Mouse (Mus musculus) adrenal gland, postnatal 25 days (tissue): ENCODE results near the gene Kxd1. TPM values are rescaled to one million over a fixed set of nuclear protein-coding genes. Genes with fewer than 3 reads are reported as not detected.

ENCODE experiments used
- DNase-seq: peaks from one replicate; pipeline ENCODE4 v3.0.0; 2021; ENCODE audit warnings: mixed read lengths
- total RNA-seq: library from RNA; stranded (reverse); gene quantifications from 2 replicates; pipeline ENCODE4 v1.2.3, GENCODE M21; 2021

The Kxd1 gene
- total RNA-seq, 1 experiment from 2014 or later: 85.4 TPM

DNA sequence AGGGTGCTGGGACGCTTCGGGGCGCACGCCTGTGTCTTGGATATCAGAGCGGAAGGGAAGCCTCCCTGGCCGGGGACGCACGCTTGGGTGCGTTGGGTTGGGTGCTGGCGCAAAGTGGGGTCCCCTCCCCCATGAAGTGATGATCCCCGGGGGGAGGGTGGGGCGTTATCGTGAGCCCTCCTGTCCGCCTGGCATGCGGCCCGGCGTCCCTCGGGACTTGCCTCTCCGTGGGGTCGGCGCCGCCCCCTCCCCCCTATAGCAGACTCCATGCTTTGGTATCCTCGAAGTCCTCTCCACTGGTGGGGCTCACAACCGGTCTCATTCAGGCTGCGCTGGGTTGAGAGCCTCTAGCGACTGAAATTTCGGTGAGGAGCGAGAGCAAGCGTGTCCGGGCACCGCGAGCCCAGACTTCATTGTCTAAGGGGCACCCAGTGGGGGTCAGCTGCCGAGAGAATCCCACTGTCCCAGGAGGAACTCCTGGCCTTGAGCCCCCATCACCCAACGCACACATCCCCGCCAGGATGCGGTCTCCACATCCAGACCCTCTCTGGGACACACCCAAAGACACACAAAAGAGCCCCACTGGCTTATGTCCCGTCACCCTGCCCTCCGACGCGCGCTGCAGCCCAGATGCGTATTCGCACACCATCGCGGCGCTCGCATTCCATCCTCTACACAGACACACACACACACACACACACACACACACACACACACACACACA, 33.9 kb downstream of the Kxd1 start:
- DNase-seq: no peak

DNA sequence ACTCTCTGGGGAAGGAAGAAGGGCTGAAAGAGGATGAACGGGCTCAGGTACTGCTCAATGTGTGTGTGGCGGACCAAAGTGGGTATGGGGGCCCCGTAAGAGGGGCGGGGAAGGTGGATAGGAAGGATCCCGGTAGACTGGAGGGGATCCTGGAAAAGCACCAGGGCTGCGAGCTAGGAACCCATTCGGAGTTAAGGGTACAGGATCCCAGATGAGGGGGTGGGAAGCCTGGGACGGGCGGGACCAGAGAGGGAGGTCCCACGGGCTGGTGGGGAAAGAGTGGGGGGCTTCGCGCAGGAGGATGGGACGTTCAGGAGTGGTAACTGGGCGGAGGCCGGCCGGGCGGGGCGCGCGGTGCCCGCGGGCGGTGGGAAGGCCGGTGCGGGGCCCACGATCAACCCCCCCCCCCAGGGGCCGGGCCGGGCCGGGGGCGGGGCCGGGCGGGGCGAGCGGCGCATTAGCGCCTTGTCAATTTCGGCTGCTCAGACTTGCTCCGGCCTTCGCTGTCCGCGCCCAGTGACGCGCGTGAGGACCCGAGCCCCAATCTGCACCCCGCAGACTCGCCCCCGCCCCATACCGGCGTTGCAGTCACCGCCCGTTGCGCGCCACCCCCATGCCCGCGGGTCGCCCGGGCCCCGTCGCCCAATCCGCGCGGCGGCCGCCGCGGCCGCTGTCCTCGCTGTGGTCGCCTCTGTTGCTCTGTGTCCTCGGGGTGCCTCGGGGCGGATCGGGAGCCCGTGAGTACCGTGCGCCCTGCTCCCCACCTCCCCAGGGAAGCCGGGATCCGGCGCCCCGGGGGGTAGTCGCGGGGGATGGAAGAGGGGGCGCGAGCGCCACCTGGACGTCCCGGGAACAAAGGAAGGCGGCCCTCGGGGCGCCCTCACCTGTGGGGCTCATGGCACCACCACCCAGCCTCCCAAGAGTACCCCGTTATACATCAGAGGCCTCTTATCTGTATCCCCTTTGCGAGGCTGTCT, 34.8 kb downstream of the Kxd1 start, which contains the start of gene Crlf1:
Crlf1 (plus strand) TSS at position 495 of the 977 bp plus-strand sequence.
- no peak for DNase-seq

DNA sequence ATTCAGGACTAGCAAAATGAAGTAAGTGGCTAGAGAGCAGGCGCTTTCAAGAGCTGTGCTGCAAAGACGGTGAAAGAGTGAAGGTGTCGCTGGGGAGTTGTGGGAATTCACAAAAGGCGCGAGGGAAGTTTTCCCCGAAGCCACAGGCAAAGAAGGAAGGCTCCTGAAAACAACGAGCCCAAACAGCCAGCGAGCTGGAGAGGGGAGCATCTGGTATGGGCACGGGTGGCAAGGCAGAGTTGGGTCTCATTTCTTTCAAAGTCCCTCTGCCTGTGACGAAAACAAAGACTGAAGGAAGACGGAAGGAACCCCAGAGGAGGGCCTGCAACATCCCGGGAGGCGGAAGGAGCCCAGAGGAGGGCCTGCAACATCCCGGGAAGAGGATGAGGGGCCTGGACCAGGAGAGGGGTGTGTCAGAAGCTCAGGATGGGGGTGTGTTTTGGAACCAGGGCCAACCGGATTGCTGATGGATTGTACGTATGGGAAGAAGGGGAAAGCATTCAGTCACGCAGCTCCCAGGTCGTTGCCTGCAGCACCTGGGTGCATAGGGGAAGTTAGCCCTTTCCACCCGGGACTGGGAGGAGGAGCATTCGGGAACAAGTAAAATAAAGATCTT, 36.8 kb downstream of the Kxd1 start:
- DNase-seq: no peak

DNA sequence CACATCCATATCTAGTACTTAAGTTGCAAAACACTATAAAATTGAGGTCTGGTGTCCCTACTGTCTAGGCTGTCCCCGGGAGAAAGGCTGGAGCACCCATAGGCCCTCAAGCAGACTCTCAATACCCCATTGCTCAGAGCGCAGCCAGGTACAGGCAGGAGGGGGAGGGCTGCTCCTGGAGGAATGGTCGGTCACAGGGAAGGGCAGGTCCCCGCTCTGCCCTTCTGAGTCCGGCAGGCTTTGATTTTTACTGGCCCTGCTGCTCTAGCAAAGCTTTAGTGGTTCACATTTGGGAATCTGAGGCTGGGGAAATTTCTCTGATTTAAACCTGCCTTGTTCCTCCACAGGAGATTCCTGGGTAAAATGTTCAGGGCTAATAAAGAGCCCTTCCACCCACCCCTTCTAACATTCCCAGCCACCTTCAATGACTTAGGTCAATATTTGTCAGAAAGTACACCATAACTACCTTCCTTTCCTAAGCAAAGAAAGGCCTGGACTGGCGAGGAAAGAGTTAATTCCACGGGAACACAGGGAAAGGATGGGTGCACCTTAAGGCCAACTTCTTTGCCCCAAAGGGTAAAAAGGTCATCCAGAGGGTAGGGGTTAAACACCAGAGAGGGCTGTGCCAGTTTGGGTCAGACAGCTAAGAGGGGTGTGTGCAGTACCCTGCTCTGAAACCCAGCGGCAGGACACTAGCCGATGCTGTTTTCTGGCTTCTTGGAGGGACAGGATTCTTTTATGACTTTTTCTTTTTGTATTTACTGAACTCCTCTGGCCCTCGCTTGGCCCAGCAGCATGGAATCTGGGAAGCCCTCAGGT, 37.5 kb downstream of the Kxd1 start:
- DNase-seq: no peak

DNA sequence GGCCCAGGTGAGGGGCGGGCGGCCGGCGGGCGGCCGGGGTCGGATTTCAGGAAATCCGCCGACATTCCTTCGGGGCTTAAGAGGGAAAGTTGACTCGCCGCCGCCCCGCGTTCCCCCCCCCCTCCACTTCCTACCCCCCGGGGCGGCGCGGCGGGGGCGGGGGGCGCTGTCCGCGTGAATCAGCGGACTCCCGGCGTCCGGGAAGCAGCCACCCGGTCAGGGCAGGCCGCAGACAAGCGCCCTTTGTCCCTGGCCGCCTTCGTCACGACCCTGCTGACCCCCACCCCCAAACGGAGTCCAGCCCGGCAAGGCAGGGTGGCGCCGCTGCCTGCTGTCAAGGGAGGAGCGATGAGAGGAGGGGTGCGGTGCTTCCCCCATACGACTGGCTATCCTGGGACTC, 38.2 kb downstream of the Kxd1 start:
- peak; percentile 22 for DNase-seq

DNA sequence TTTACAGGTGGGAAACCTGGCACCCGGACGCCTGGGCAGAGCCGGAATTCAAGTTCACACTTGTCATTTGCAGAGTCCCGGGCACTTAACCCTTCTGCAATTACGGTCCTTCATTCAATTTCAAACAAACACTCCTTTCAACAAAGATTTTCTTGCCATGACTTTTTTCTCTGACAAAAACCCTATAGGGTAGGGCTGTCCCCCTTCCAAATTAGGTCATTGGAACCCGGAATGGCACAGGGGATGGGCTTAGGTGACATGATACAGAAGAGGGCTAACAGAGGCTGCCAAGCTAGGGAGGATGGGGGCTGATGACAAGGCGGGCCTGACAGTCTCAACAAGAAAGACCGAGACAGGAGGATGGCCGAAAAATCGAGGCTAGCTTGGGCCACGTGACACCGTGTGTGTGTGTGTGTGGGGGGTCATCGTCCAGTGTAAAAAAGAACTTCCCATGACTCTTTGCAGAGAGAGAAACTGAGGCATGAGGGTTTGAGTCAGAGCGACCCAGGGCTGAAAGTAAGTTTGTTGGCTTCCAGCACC, 38.8 kb downstream of the Kxd1 start:
- DNase-seq: no peak

DNA sequence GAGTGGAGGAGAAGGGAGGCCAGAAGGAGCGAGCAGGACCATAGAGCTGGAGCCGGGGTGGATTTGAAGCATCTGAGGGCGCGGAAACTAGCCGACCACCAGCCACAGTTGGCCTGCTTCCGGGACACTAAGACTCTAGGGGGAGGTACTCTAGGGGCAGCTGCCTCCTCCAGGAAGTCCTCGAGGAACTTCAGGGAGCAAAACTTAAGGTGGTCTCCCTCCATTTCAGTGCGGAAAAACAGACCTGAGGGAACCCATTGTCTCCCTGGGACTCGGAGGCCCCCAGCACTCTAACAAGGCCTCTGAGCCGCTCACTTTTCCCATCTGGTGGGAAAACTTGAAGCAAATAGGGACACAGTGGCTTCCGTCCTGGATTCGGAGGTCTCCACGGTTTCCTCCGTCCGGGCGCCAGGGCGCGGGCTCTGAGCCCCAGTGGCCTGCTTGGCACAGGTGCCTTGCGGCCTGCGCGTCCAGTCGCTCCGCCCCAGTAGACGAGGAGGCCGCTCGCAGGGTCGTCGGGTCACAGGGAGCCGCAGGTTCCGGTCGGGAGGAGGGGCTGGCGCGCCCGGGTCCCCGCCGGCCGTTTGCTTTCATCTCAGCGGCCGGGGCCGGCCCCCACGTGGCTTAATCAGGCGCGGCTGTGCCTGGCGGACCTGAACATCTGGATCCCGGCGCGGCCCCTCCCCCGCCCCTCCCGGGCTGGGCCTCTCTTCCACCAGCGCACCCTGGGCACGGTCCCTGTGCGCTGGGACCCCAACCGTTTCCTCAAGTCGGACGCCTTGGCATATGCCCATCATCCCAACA, 39.6 kb downstream of the Kxd1 start:
- DNase-seq: peak; percentile 30

DNA sequence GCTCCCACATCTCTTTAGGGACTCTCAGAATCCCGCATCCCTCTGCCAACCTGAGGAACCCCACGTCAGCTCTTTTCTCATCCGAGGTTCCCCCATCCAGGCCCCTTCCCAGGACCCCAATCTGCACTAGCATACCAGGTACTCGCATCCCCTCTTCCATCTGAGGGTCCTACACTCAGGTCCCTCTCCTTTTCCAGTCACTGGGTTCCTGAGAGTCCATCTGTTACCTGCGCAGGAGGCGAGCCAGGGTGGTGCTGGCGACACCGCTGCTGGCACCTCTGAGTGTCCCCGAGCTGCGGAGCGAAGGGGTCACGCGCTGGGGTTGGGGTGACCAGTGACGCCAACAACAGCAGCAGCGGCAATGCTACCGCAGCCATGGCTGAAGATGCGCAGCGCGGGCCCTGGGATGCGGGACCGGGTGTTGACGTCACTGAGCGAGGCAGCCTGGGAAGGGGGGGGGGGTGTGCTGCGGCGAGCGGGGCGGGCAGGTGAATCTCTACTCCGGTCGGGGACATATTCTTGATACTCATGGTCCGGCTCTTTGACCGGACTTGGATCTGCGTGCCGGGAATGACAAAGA, 40.7 kb downstream of the Kxd1 start, which contains the start of gene Tmem59l:
Tmem59l (minus strand) TSS at position 418 of the 580 bp plus-strand sequence.
- no peak for DNase-seq

DNA sequence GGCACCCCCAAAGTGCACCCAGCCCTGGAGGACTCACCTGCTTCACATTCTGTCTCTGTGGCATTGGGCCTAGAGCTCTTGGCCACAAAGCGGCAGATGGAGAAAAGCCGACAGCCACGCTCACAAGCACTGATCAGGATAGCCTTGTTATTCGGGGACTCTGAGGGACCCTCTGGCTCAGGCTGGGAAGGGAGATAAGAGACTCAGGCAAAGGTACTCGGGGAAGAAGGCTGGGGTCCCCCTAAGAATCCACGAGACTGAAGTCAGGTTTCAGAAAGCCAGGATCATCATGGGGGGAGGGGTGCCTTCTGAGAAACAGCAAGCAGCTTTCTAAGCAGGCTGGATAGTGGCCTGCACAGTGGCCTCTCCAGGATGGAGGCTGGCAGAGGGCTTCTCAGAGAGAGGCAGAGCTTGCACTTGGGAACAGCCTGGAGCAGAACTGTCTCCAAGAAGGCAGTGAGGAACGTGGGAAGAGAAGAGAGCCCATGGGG, 41.5 kb downstream of the Kxd1 start:
- no peak for DNase-seq

DNA sequence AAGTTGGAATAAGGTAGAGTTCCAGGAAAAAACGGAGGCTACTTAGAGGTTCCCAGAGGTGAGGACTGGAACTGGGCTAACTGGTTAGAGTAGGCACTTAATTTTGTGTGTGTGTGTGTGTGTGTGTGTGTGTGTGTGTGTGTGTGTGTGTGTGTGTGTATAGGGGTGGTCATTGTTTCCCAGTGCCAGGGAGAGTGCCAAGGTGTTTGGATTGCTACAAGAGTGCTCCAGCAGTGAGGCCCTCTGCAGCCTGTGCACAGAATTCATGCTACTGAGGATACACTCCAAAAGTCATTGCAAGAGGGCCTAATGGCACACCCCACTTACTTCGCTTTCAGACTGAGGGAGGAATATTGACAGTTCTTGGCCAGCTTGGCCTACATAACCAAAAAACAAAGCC, 44.8 kb downstream of the Kxd1 start:
- no peak for DNase-seq

DNA sequence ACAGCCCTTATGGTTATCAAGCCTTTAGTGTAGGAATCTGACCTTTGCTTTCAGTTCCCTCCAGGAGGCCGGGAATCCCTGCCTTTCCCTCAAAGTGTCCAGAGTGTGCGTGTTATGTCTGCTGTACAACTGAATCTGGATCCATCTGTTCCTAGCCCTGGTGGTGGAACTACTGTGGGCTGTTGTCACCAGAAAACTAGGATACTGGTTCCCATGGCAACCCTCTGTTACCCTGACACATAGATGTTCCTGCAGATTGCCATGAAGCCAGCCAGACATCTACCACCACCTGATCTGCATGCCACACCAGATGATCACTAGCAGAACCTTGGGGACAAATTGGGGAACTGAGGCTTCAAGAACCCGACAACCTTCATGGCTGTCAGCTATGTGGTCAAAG, 45.8 kb downstream of the Kxd1 start:
- DNase-seq: no peak

DNA sequence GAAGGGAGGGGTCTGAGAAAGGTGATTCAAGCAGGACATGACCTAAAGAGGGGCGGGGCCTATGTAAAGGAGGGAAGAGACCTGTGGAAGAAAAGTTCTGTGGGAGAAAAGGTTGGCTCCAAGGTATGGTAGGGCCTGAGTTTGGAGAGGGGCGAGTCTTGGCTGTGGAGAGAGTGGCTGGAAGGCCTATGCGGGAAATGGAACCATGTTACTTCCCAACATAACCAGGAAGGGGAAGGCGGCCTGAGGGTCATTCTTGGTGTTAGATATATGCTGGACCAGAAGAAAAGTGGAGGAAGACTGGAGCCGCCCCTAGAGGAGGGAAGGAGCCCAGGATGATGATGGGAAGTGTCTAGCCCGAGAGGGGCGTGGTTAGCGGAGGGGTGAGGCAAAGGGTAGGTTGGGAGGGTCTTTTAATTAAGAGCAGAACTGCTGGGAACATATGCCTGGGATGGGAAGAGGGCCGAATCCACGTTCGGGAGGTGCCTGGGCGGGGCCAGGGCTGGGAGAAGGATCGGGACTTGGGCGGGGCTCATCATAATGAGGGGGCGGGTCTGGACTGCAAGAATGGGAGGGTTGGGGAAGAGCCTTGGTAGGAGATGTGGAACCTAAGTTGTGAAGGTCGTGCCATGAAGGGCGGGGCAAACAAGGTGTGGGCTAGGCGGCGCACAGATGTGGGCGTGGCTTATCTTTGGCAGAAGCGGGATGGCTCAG, 50.3 kb downstream of the Kxd1 start:
- no peak for DNase-seq

DNA sequence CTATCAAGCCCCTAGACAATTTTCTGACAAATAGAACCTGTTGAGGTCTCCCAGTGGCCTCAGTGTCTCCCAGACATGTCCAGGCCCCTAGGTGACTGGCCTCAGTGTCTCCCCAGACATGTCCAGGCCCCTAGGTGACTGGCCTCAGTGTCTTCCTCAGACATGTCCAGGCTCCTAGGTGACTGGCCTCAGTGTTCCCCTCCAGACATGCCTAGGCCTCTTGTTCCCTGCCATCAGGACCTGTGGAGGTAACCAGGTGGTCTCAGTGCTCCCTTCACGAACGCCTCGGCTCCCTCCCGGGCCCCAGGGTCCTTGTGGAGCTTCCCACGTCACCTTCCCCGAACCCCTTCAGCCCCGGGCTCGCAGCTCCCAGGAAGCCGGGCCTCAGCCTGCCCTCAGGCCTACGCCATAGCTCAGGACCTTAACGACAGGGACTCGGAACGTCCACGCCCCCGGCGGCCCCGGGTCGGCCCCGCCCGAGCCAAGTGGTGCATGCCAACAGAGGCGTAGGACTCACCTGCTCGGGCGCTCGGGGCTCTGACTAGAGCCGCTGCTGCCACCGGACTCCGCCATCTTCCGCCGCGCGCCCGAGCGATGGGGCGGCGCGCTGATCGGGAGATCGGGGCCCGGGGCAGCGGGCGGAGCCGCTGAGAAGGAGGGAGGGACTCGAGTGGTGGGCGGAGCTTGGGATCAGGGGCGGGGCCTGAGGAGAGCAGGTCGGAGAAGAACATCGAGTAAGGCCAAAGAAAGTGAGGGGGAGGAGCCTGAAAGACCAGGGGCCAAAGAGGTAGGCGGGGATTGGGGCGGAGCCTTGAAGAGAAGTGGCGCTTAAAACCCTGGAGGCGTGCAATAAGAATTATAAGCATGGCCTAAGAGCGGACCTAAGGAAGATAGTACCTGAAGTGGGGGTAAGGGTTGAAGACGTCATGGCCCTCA, 51.2 kb downstream of the Kxd1 start, which contains the start of gene Klhl26:
Klhl26 (minus strand) TSS at position 636 of the 936 bp plus-strand sequence.
- peak; percentile 96 for DNase-seq

DNA sequence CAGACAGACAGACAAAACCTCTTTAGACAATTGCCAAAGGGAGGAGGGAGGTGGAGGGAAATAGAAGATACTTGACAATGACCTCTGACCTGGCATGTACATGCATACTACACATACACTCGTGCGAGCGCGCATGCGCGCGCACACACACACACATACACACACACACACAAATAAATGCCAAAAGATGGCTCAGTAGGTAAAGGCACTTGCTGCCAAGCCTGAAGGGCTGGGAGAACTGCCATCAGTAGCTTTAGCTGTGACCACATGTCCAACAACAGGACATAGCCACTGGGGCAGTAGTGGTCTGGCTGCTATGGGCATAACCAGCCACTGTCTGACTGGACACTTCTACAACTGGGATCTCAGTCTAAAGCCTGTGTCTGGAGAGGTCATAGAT, 55.9 kb downstream of the Kxd1 start:
- DNase-seq: no peak

DNA sequence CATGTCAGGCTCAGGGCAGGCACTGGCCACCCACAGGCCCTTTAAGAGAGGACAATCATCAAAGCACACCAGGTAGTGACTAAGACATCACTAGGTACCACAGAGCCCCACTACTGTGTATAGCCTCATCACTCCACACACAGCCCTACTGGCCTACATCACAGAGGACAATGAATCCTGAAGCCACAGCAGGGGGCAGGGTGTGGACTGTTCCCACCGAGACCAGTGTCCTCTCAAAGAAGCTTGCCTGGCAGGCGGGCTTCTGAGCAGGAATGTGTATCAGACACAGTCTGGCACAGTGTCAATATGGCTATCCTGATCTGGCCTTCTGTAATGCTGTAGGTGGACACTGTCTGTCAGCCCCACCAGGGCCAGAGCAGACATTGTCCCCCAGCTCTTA, 57.8 kb downstream of the Kxd1 start:
- no peak for DNase-seq

DNA sequence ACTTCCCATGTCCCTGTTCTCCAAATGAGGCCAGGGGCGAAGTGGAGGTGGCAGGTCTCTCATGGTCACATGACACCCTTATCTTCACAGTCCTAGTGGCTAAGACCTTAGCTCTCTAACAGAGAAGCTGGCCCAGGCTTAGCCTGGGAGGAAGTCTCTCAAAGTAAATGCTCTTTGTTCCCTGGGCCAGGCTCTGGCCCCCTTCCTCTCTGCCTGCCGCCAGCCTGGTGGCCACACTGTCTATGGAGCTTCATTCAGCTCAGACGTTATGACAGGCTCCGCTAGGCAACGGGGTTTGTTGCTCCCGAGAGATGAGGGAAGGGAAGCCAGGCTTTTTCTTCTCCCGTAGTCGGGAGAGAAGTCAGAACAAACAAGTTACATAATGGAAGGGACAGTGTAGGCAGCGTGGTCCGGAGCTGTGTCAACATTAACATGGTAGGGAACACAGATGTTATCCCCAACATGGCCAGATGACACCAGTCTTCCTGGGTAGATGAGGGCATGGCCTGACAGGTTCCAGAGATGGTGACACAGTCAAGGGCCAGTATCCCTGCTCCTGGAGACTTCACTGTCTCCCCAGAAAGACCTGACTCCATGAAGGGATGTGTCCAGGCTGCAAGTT, 58.4 kb downstream of the Kxd1 start:
- no peak for DNase-seq

DNA sequence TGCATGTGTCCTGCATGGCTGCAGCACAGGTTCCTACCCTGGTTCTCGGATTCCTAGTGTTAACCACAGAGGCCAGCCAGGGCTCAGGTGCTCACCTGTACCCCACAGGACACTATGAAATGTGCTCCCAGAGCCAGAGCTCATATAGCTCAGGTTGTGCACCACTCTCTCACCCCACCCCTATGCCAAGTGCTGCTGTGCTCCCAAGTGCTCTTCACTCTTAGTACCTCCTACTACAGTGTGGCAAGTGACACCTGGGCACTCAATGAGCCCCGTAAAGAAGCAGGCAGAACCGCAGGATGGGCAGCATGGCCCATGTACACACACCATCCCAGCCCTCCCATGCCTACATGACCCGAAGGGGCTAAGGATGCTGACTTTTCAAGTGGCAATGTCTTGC, 59.0 kb downstream of the Kxd1 start:
- DNase-seq: no peak

DNA sequence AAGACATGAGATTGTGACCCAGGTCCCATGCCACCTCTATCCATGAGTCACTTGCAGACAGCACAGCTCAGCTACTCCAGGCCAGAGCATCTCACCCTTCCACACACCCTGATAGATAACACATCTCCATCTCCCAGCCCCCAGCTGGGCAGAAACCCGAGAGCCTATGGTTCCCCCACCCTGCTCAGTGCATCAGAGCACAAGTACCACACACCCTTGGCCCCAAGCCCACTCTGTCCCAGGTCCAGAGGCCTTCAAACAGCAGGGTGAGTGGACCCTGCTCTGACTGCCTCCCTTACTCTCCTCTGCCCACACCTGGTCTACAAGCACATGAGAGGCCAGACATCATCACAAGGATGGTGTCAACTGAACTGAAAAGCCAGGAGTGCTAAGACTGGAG, 59.8 kb downstream of the Kxd1 start:
- DNase-seq: no peak
